Mouse (Mus musculus) ZHBTc4 (cell line): ENCODE results near the gene Arhgap23.

Source experiments
- DNase-seq: peaks from one replicate; pipeline ENCODE4 v3.0.0-alpha.2; 2011; ENCODE audit warnings: low read depth, low spot score

Arhgap23 gene

DNA sequence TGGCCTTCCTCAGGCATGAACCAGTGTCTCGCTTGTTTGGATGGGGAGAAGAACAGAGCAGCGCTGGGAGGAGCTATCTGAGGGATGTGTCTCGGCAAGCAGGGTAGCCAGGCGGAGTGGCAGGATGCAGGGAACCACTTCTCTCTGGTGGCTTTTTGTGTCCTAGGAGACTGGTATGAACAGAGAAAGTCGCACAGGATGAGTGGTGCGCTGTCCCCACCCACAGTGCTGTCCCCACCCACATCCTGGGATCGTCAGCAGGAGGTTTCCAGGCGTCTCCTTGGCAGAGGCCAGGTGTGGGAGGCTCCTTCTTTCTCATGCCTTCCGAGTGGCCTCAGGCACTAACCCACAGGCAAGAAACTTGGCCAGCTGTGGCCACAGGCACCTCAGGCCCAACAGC lies 87.0 kb downstream of the Arhgap23 start:
- peak; percentile 82 for DNase-seq

GRCm38 (mm10) chr11:97502846-97503245 lies 87.5 kb downstream of the Arhgap23 start:
- peak; percentile 62 for DNase-seq

GRCm38 (mm10) chr11:97505784-97506183 lies 90.5 kb downstream of the Arhgap23 start:
- DNase-seq, result no peak

- DNase-seq, result no peak
Measured at GRCm38 (mm10) chr11:97506331-97506730, 91.0 kb downstream of the Arhgap23 start.

DNA sequence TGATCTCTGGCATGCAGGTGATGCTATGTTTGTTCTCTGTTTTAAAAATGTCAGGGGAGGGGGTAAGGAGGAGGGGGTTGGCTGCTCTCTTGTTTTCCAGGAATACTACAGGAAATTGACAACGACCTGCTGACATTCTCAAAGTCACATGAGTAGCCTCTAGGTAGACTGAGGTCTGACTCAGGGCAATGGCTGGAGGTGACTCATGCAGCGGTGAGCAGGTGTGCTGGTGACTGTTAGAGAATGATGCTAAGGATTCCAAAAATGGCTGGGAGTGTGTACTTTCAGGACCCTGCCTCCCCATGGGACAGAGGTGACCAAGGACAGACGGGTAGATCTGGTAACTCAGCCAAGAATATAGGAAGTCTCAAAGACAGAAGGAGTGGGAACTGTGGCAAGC lies 92.9 kb downstream of the Arhgap23 start:
- no peak for DNase-seq

GRCm38 (mm10) chr11:97509058-97509457 lies 93.7 kb downstream of the Arhgap23 start:
- DNase-seq, result no peak

DNA sequence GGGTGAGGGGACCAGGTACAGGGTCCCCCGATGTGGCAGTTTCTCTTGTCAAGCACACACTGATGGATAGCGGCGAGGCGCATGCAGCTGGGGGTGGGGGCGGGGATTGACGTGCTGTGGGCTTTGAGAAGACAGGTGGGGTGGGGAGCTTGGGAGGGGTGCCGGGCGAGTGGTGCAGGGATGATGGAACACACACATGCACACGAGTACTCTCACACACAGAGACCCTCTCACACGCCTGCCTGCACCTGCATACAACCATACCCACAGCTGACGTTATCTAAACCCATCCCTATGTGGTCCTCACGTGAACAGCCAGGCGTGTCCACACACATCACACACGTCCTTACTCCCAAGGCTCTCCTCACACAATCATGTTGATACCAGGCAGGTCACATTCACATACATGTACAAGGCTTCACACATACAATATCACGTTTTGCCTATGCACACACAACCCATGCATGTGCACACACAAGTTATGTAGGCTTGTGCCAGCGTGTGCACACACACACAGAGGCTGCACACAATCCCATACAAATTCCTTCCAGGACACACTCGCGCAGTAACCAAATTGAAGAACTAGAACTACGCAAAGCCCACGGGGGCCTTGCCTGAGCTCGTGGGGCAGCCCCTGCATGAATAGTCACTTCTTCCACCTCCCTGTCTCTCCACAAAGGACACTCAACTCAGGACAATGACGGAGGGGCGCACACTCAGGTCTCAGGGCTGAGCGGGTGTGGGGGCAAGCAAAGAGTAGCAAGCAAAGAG lies 94.6 kb downstream of the Arhgap23 start:
- peak; percentile 24 for DNase-seq

GRCm38 (mm10) chr11:97510966-97511660 lies 95.8 kb downstream of the Arhgap23 start:
- DNase-seq, result peak; percentile 92

DNA sequence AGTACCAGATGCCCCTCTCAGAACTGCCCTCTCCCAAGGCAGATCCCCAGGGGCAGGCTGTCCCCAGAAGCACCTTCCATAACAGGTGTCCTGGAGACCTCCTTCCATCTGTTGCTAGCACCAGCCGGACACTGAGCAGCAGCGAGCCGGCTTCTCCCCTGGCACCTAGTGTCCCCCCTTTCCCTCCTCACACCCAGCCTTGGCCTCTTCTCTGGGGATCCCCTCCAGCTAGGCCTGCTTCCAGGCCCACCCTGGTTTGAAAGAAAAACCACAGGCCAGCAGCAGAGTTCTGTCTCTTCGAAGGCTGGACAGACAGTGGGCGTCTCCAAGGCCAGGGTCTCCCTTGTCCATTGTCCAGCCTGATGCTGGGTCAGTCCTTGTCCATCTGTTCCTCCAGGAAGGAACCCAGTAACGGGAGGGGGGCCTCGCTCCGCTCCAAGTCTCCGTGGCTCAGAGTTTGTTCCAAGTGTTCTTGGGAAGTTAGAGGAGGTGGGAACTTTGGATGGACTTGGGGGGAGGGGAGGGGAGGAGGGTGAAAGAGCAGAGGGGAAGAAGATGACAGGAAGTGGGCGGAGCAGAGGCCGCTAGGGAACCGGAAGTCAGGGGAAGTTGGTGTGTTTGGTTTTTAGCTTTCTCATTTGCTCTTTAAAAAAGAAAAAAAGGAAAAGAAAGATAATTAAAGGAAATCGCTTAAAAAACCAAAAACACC lies 96.5 kb downstream of the Arhgap23 start:
- peak; percentile 95 for DNase-seq

DNA sequence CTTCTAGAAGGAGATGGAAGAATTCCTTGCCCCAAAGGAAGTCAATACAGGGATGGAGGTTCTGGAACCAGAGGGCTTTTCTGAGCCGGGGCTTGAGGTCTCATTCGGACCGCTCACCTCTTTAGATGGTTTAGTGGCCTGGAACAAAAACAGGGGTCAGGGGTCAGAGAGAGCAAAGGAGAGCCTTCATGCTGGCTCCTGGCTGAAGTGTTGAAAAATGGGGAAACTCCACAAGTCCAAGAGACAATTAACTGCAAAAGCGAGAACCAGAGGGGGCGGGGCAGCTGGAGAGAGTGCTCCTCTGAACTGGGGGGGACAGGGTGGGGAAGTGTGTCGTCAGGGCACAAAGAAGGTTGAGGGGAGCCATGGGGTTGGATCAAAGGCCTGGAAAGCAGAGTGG lies 97.2 kb downstream of the Arhgap23 start:
- DNase-seq, result no peak

DNA sequence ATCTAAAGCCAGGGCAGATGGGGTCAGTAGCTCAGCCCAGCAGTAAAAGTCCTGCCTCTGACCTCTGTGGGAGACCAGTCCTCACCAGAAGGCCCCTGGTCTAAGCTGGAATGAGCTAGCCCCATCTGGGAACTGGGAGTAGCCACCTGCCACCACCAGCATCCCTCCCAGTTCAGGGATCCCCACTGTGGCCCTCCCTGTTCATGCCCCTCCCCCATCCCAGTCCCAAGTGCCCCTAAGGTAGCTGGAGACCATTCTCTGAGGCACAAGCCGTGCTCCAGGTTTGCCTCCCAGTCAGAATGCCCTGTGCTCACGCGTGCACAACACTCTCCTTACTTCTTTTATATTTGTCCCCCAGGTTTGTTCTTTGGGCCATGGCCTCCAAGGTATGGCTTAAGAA lies 97.7 kb downstream of the Arhgap23 start:
- DNase-seq, result peak; percentile 71

GRCm38 (mm10) chr11:97520541-97520940 lies 105.2 kb downstream of the Arhgap23 start:
- no peak for DNase-seq

- peak; percentile 27 for DNase-seq
Measured at GRCm38 (mm10) chr11:97521741-97522474, 106.6 kb downstream of the Arhgap23 start.

DNA sequence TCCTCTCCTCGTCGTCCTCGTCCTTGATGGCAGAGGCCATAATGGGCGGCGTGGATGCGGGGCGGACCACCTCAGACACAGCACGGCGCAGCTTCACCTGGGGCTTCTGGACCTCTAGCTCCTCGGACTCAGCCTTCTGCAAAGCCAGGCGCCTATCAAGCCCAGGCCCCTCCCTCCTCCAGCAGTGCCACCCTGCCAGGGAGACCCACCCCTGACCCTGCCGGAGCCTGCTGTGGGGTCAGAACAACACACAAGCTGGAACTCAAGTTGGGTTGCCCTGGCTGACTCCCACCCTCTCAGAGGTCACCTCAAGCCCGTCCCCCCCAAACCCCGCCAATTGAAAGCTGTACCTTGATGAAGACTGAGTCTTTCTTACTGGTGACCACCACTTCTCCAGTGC lies 107.8 kb downstream of the Arhgap23 start:
- no peak for DNase-seq

DNA sequence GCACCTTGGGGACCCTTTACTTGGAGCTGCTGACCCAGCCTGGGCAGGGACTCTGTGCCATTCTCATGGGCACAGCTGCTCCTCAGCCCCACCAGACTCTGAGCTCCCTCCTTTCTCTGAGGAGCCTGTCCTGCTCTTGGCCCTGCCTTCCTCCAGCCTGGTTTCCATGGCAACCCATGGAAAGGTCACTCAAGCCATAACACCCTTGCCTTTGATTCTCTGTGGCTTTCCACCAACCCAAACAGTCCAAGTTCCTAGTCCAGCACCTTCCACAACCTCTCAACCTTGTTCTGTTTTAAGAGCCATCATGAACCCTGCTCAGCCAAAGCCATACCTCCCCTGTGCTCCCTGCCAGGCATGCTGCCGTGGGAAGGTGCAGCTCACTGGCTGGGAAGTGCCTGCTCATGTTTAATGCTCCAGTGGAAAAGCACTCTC lies 108.5 kb downstream of the Arhgap23 start:
- peak; percentile 67 for DNase-seq

DNA sequence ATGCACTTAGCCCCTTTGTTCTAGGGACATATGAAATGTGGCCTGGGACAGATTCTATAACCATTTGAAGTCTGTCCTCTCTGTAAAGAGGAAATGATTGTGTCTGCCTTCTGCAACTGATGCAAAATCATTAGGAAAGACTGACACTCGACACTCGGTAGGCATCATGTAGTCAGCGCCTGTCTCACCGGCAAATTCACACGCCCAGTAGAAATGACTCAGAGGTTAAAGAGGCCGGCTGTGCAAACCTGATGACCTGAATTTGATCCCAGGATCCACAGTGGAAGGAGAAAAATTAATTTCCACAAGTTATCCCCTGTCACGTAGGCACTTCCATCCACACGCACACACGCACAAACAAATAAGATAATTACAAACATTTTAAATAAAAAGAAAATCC lies 109.0 kb downstream of the Arhgap23 start:
- DNase-seq, result no peak

- no peak for DNase-seq
Measured at GRCm38 (mm10) chr11:97525313-97525712, 110.0 kb downstream of the Arhgap23 start.

DNA sequence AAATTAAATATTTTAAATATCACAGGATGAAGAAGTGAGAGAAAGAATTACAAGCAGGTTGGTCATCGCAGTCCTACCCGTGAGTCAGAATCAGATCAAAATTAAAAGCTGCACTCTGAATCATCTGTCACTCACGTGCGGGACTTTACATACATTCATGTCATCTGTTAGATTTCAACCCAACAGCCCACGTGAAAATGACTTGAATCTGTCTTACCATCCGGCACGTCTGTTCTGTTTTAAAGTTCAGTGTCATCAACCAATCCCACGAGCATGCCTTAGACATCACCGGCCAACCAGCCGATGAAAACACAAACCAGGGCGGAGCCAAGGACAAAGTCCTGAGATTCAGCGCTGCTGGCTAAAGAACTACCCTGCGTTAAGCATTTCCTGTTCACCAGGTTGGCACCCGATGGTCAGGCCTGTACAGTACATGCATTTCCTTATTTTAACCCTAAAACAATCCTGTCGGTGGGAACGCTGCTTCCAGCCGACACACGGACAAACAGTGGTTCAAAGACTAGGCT lies 113.0 kb downstream of the Arhgap23 start:
- peak; percentile 58 for DNase-seq

DNA sequence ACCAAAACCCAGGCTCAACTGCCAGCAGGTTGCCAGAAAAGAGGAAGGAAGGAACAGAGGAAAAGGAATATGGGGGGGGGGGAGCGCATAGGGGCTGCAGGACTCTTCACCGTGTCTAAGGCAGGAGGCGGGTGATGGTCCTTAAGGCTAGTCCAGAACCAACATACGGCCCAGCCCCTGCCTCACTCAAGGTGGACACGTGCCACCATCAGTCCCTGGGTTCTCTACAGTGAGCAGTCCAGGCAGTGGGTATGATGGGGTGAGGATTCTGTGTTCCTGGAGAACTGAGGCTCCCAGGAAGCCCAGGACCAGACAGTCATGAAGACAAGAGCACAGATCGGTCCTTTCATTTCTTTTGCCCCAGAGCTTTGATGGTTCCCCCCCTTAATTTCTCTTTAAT lies 114.7 kb downstream of the Arhgap23 start:
- DNase-seq, result no peak

GRCm38 (mm10) chr11:97530961-97531360 lies 115.6 kb downstream of the Arhgap23 start:
- no peak for DNase-seq
